Comparison of ENCODE assay signal across 9 mouse cellular contexts in the genomic region with DNA sequence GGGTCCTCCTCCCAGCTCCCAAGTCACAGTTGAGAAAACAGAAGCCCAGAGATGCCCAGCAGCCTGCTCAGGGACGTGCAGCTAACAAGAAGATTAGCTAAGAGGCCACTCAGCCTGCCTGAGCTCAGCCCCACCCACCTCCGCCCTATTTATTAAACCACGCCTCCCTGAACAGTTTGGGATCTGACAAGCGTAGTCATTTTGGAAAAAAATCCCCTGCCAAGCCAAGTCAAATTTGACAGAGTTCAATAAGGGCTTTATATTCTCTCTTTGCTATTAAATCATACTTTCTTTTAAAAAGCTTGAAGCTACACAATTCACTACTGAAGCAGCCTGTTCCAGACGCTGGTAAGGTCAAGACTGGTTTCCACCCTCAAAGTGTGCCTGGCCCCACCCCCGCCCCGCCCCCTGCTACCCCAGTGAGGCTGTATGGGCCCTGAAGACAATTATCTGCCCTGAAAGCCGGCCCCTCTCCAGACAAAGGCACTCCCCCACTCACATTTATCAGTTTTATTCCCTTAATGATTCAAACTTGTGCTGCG.
DNase-seq lines count a peak whose midpoint lies in the region; ATAC-seq lines count a peak whose summit lies in the region.
"Had no signal": no experiment of that assay in that cellular context is flagged by ENCODE, and none has a peak within 500 bp of the region (broad histone marks: within the 10 kb centered on the region; RNA-seq: fewer than 3 reads in every experiment).

No protein-coding gene starts in this region.

- H3K36me3 ChIP-seq in forebrain, embryonic 12.5 days (replicated peaks): no peaks in the 10 kb centered on the region
- H3K36me3 ChIP-seq in limb, embryonic 11.5 days (ENCODE audit: control insufficient read depth, insufficient read depth, low read length): no peaks in the 10 kb centered on the region
- no peaks in the 10 kb centered on the region for H3K36me3 ChIP-seq in midbrain, embryonic 14.5 days (ENCODE audit: control insufficient read depth, insufficient read depth, low read length)
- H3K36me3 ChIP-seq: G1E had no signal

- H3K4me2 ChIP-seq in forebrain, embryonic 12.5 days: peak overlapping the region; percentile 41
- peak overlapping the region; percentile 12; the same call in 1 of the 2 replicates for H3K4me2 ChIP-seq in limb, embryonic 11.5 days (ENCODE audit: low read depth, severe bottlenecking)
- peak overlapping the region; percentile 11 for H3K4me2 ChIP-seq in midbrain, embryonic 14.5 days (ENCODE audit: low read length)

- H3K9me3 ChIP-seq in forebrain, embryonic 12.5 days: no peaks in the 10 kb centered on the region
- no peaks in the 10 kb centered on the region for H3K9me3 ChIP-seq in limb, embryonic 11.5 days (ENCODE audit: control insufficient read depth, low read length)
- no peaks in the 10 kb centered on the region for H3K9me3 ChIP-seq in midbrain, embryonic 14.5 days (ENCODE audit: control insufficient read depth, low read length)

- no peaks in the 10 kb centered on the region for H3K27me3 ChIP-seq in forebrain, embryonic 12.5 days
- no peaks in the 10 kb centered on the region for H3K27me3 ChIP-seq in limb, embryonic 11.5 days (ENCODE audit: control insufficient read depth, insufficient read depth, low read length)
- no peaks in the 10 kb centered on the region for H3K27me3 ChIP-seq in midbrain, embryonic 14.5 days (ENCODE audit: control insufficient read depth, insufficient read depth, low read length)

- H3K9ac ChIP-seq in forebrain, embryonic 12.5 days: no peak overlapping the region; the same call in 1 of the 2 replicates
- H3K9ac ChIP-seq in limb, embryonic 11.5 days (ENCODE audit: low read length): peak overlapping the region; percentile 14; the same call in 1 of the 2 replicates
- H3K9ac ChIP-seq in midbrain, embryonic 14.5 days (replicated peaks; ENCODE audit: low read length): no peak overlapping the region

- WGBS in forebrain, embryonic 12.5 days: under 1% methylated on average over 9 of the region's 9 CpGs
- WGBS in limb, embryonic 11.5 days: 1% methylated on average over 9 of the region's 9 CpGs
- under 1% methylated on average over 9 of the region's 9 CpGs for WGBS in midbrain, embryonic 14.5 days

- intact Hi-C loops in heart, postnatal 25 days (cut with DNase I): loop anchor here (5.0 kb wide), 1 partner anchor 280 kb away; no protein-coding TSS in a partner anchor

- peak overlapping the region; percentile 95 for H3K27ac ChIP-seq in forebrain, embryonic 12.5 days
- 0 out of 2 replicates have a peak overlapping the region, but pooled peaks have one; percentile 9 for H3K27ac ChIP-seq in limb, embryonic 11.5 days (replicated peaks; ENCODE audit: low read depth, low read length)
- H3K27ac ChIP-seq in midbrain, embryonic 14.5 days (replicated peaks; ENCODE audit: low read depth, low read length): peak overlapping the region; percentile 88

- peak; percentile 88 for ATAC-seq in forebrain, embryonic 12.5 days (ENCODE audit: low FRiP score)
- ATAC-seq in limb, embryonic 11.5 days (ENCODE audit: insufficient number of reproducible peaks, low FRiP score, low TSS enrichment, low read depth): peak; percentile 84
- peak; percentile 70 for ATAC-seq in midbrain, embryonic 14.5 days (ENCODE audit: low FRiP score, low TSS enrichment)

- H3K4me1 ChIP-seq in forebrain, embryonic 12.5 days: peaks cover 50% of the 10 kb centered on the region
- peaks cover 20% of the 10 kb centered on the region for H3K4me1 ChIP-seq in limb, embryonic 11.5 days (ENCODE audit: control insufficient read depth, insufficient read depth, low read length)
- peaks cover 33% of the 10 kb centered on the region for H3K4me1 ChIP-seq in midbrain, embryonic 14.5 days (ENCODE audit: control insufficient read depth, insufficient read depth, low read length)

- no peak overlapping the region for H3K4me3 ChIP-seq in forebrain, embryonic 12.5 days (replicated peaks)
- H3K4me3 ChIP-seq in limb, embryonic 11.5 days (ENCODE audit: low read depth, low read length): no peak overlapping the region
- H3K4me3 ChIP-seq in midbrain, embryonic 14.5 days (replicated peaks; ENCODE audit: low read depth, low read length): no peak overlapping the region

- peak; percentile 34 to 62 for DNase-seq in spleen, postnatal 10 days (ENCODE audit: low spot score in 2 of 2)
- DNase-seq in spleen, adult 18-20 months: no peak
- DNase-seq in heart, postnatal 25 days (ENCODE audit: low spot score): peak; percentile 53
- peak; percentile 75 for DNase-seq in limb, embryonic 11.5 days (ENCODE audit: low spot score)
- peak; percentile 79 for DNase-seq in midbrain, embryonic 14.5 days
- DNase-seq in right cerebral cortex, postnatal 36 days (ENCODE audit: low spot score in 2 of 2): no peak
- no peak for DNase-seq in cerebellum, adult 11 months

Comparison
In these comparisons a context has a peak if more than half of its experiments do, and no peak if none do; other contexts are left out.
1. DNase-seq: peak in spleen, postnatal 10 days (2 of 2), heart, postnatal 25 days (single experiment), limb, embryonic 11.5 days (single experiment) and midbrain, embryonic 14.5 days (single experiment); none in spleen, adult 18-20 months (0 of 2), right cerebral cortex, postnatal 36 days (0 of 2) and cerebellum, adult 11 months (single experiment).
2. H3K27ac ChIP-seq: peak in every context shown above with its lines; median percentile 95 in forebrain, embryonic 12.5 days; 88 in midbrain, embryonic 14.5 days; 9 in limb, embryonic 11.5 days.
3. Peak in every context shown above with its lines, with median percentiles within 50 percentile points of each other: ATAC-seq and H3K4me2 ChIP-seq.